Mouse (Mus musculus) inflammation-experienced regulatory T-cells (primary cell): ENCODE results near the gene Col6a4. TPM values are rescaled to one million over a fixed set of nuclear protein-coding genes. Genes with fewer than 3 reads are reported as not detected.

Experiments
- polyA plus RNA-seq, 2 experiments: library from polyadenylated mRNA; unstranded; fragments of 100-300 nt; shearing (Covaris generic); gene quantifications; one replicate each; pipeline ENCODE4 v1.2.1; 2017

Col6a4 gene
- under 1 TPM; 0.10 to 0.66 TPM for polyA plus RNA-seq

GRCm38 (mm10) chr9:106096683-106097082, at the start of gene Col6a4:
Gene Col6a4, minus strand, starts transcription at chr9:106096783.

GRCm38 (mm10) chr9:105960533-105960932, 136.1 kb downstream of the Col6a4 start, which contains the start of gene Col6a5:
Gene Col6a5, minus strand, starts transcription at chr9:105960643.

Other genes starting within 250 kb of the Col6a4 start
- gene Col6a5, start 136.1 kb downstream of the Col6a4 start, polyA plus RNA-seq: under 1 TPM in 1 of 2 experiments, not detected in 1; 0.10 TPM
- gene Glyctk, start 61.4 kb upstream of the Col6a4 start, polyA plus RNA-seq: 1 to 10 TPM; 6.3 to 7.7 TPM
- gene Wdr82, start 74.1 kb upstream of the Col6a4 start, polyA plus RNA-seq: 10 to 100 TPM; 65.3 to 91.1 TPM
- gene Ppm1m, start 103.0 kb upstream of the Col6a4 start, polyA plus RNA-seq: 100 to 1,000 TPM in 1 of 2 experiments, 10 to 100 TPM in 1; 92.7 to 104 TPM
- 100 to 1,000 TPM; 249 to 265 TPM for gene Twf2, start 106.3 kb upstream of the Col6a4 start, polyA plus RNA-seq
- gene Tlr9, start 125.8 kb upstream of the Col6a4 start, polyA plus RNA-seq: under 1 TPM in 1 of 2 experiments, not detected in 1; 0.21 TPM
- 10 to 100 TPM; 38.9 to 42.0 TPM for gene Alas1, start 151.9 kb upstream of the Col6a4 start, polyA plus RNA-seq
- gene Poc1a, start 184.3 kb upstream of the Col6a4 start, polyA plus RNA-seq: 1 to 10 TPM; 2.4 to 3.4 TPM